Mouse (Mus musculus): ENCODE results near the gene Gprin1.

Gprin1 gene

GRCm38 (mm10) chr13:54716916-54717315 lies 32.8 kb downstream of the Gprin1 start:
- DNase-seq = peak; percentile 67

- DNase-seq = no peak
These were observed 34.7 kb downstream of the Gprin1 start for GRCm38 (mm10) chr13:54714996-54715395.

- DNase-seq = no peak
These were observed 35.3 kb downstream of the Gprin1 start for GRCm38 (mm10) chr13:54714393-54714792.

GRCm38 (mm10) chr13:54710866-54711265 lies 38.8 kb downstream of the Gprin1 start:
- no peak for DNase-seq

GRCm38 (mm10) chr13:54704890-54705289 lies 44.8 kb downstream of the Gprin1 start:
- no peak for DNase-seq

- no peak for DNase-seq
These were observed 47.2 kb downstream of the Gprin1 start for GRCm38 (mm10) chr13:54702507-54702906.

- DNase-seq = no peak
These were observed 48.4 kb downstream of the Gprin1 start, which contains the start of gene Cdhr2 for GRCm38 (mm10) chr13:54701243-54701642. Gene Cdhr2 (plus strand): TSS chr13:54701461.

- DNase-seq = no peak
These were observed 54.0 kb downstream of the Gprin1 start for GRCm38 (mm10) chr13:54695479-54696230.

- DNase-seq = peak; percentile 89
These were observed 55.2 kb downstream of the Gprin1 start for GRCm38 (mm10) chr13:54694348-54695060.

- peak; percentile 99 for DNase-seq
These were observed 55.9 kb downstream of the Gprin1 start, which contains the start of gene Rnf44 for GRCm38 (mm10) chr13:54693558-54694347. Gene Rnf44 (minus strand): TSS chr13:54693907.

- no peak for DNase-seq
These were observed 56.7 kb downstream of the Gprin1 start for GRCm38 (mm10) chr13:54692711-54693557.

- DNase-seq = no peak
These were observed 57.9 kb downstream of the Gprin1 start for GRCm38 (mm10) chr13:54691737-54692136.

GRCm38 (mm10) chr13:54690151-54690740 lies 59.4 kb downstream of the Gprin1 start:
- no peak for DNase-seq

- DNase-seq = peak; percentile 98
These were observed 61.9 kb downstream of the Gprin1 start for GRCm38 (mm10) chr13:54687575-54688424.

- DNase-seq = no peak
These were observed 62.6 kb downstream of the Gprin1 start for GRCm38 (mm10) chr13:54687096-54687495.

Data from cerebellum, adult 11 months (tissue).